Mouse (Mus musculus): ENCODE results near the gene Dazap1. TPM values are rescaled to one million over a fixed set of nuclear protein-coding genes. Genes with fewer than 3 reads are reported as not detected.
A peak's percentile ranks its signal among the peaks of the same experiment; 100 is the strongest.

Gene Dazap1
- total and polyA plus RNA-seq, 3 experiments = 159 to 236 TPM; not detected in 1

- TF ChIP-seq ZMIZ1 (IDR thresholded peaks at IDR 0.05; ENCODE audit: low read depth, low read length) (0 out of 2 replicates have a peak, but pooled peaks have one; percentile 31), USF2 (IDR thresholded peaks at IDR 0.05; ENCODE audit: borderline replicate concordance in 1 of 2, insufficient read depth in 1 of 2, low read depth in 1 of 2, low read length in 2 of 2) (no peak), POLR2AphosphoS5 (IDR thresholded peaks at IDR 0.05; ENCODE audit: borderline replicate concordance, low read depth, low read length) (no peak), MYC (IDR thresholded peaks at IDR 0.05; ENCODE audit: low read depth, low read length) (0 out of 2 replicates have a peak, but pooled peaks have one; percentile 19), MYB (IDR thresholded peaks at IDR 0.05; ENCODE audit: low read depth, low read length) (no peak), RAD21 (IDR thresholded peaks at IDR 0.05; ENCODE audit: low read depth, low read length) (no peak)
Measured at GRCm38 (mm10) chr10:80323261-80324119, 62.2 kb downstream of the Dazap1 start (continued).

- peaks cover 0 to 4% of the 10 kb centered on the region in 2 experiments; a peak in 2 of 4 replicates for H3K36me3 ChIP-seq (ENCODE audit: control insufficient read depth in 1 of 2, insufficient read depth in 2 of 2, low read length in 2 of 2)
- no peaks in the 10 kb centered on the region for H3K27me3 ChIP-seq (ENCODE audit: control insufficient read depth in 1 of 2, insufficient read depth in 2 of 2, low read length in 2 of 2)
- peak; percentile 74 for DNase-seq (ENCODE audit: low read depth, low spot score)
- H3K9ac ChIP-seq (ENCODE audit: control insufficient read depth, low read depth, low read length, poor library complexity, severe bottlenecking) = peak overlapping the region; percentile 54
- H3K4me3 ChIP-seq (ENCODE audit: control insufficient read depth in 1 of 2, insufficient read depth in 1 of 2, low read depth in 2 of 2, low read length in 2 of 2) = peak overlapping the region; percentile 89 to 90
- H3K9me3 ChIP-seq (replicated peaks; ENCODE audit: insufficient read depth, low read length) = no peaks in the 10 kb centered on the region
- H3K4me1 ChIP-seq (ENCODE audit: control insufficient read depth in 1 of 2, insufficient read depth in 2 of 2, low read length in 2 of 2) = peaks cover 0 to 21% of the 10 kb centered on the region in 2 experiments; a peak in 3 of 4 replicates
- no peak for TF ChIP-seq POLR2AphosphoS2 (IDR thresholded peaks at IDR 0.05; ENCODE audit: low read length)
- peak; percentile 75 for TF ChIP-seq MAFK (IDR thresholded peaks at IDR 0.05; ENCODE audit: borderline replicate concordance, low read depth, low read length)
- TF ChIP-seq SIN3A (IDR thresholded peaks at IDR 0.05; ENCODE audit: low read length) = no peak
- TF ChIP-seq MXI1 (IDR thresholded peaks at IDR 0.05; ENCODE audit: low read depth, low read length) = no peak
- TF ChIP-seq USF2 (IDR thresholded peaks at IDR 0.05; ENCODE audit: borderline replicate concordance in 1 of 2, insufficient read depth in 1 of 2, low read depth in 1 of 2, low read length in 2 of 2) = no peak
- TF ChIP-seq GABPA (IDR thresholded peaks at IDR 0.05; ENCODE audit: low read depth, low read length) = no peak
- TF ChIP-seq ZNF384 (IDR thresholded peaks at IDR 0.05; ENCODE audit: low read depth, low read length) = peak; percentile 84
- TF ChIP-seq USF1 (IDR thresholded peaks at IDR 0.05; ENCODE audit: low read depth, low read length) = no peak
- no peak for TF ChIP-seq KAT2A (conservative IDR thresholded peaks at IDR 0.05; ENCODE audit: low read depth, low read length)
- no peak for TF ChIP-seq CHD1 (IDR thresholded peaks at IDR 0.05; ENCODE audit: low read depth, low read length)
- no peak for TF ChIP-seq MYB (IDR thresholded peaks at IDR 0.05; ENCODE audit: low read depth, low read length)
- TF ChIP-seq MYC (IDR thresholded peaks at IDR 0.05; ENCODE audit: low read depth, low read length) = no peak; the same call in 1 of the 2 replicates
- TF ChIP-seq HCFC1 (IDR thresholded peaks at IDR 0.05; ENCODE audit: low read depth, low read length) = no peak
- TF ChIP-seq TBP (IDR thresholded peaks at IDR 0.05; ENCODE audit: low read depth, low read length) = peak; percentile 97
- TF ChIP-seq SMC3 (IDR thresholded peaks at IDR 0.05; ENCODE audit: low read depth, low read length) = no peak
- TF ChIP-seq CTCF (IDR thresholded peaks at IDR 0.05 in 2 of 3, conservative IDR thresholded peaks at IDR 0.05 in 1 of 3; ENCODE audit: control insufficient read depth in 1 of 3, insufficient read depth in 1 of 3, low read depth in 2 of 3, low read length in 3 of 3, poor library complexity in 1 of 3, severe bottlenecking in 1 of 3) = no peak
- TF ChIP-seq MEF2A (IDR thresholded peaks at IDR 0.05; ENCODE audit: extremely low read depth, insufficient replicate concordance, low read depth, low read length, poor library complexity, severe bottlenecking) = no peak
- TF ChIP-seq MAX (IDR thresholded peaks at IDR 0.05; ENCODE audit: low read length) = no peak
- no peak for TF ChIP-seq JUND (IDR thresholded peaks at IDR 0.05; ENCODE audit: low read depth, low read length)
- TF ChIP-seq BHLHE40 (IDR thresholded peaks at IDR 0.05; ENCODE audit: borderline replicate concordance, low read depth, low read length) = no peak; the same call in 1 of the 2 replicates
- peak; percentile 36; the same call in 1 of the 2 replicates for TF ChIP-seq MAZ (IDR thresholded peaks at IDR 0.05; ENCODE audit: low read depth, low read length)
- TF ChIP-seq ZC3H11A (IDR thresholded peaks at IDR 0.05; ENCODE audit: low read depth, low read length) = no peak
- TF ChIP-seq ZMIZ1 (IDR thresholded peaks at IDR 0.05; ENCODE audit: low read depth, low read length) = no peak
- TF ChIP-seq UBTF (IDR thresholded peaks at IDR 0.05; ENCODE audit: borderline replicate concordance, insufficient read depth, low read depth, low read length) = no peak
- no peak for TF ChIP-seq NRF1 (IDR thresholded peaks at IDR 0.05; ENCODE audit: insufficient read depth, low read depth, low read length, poor library complexity, severe bottlenecking)
- TF ChIP-seq RCOR1 (IDR thresholded peaks at IDR 0.05; ENCODE audit: low read depth, low read length) = no peak
- no peak for TF ChIP-seq E2F4 (IDR thresholded peaks at IDR 0.05; ENCODE audit: borderline replicate concordance, low read depth, low read length)
- peaks cover 28% of the 10 kb centered on the region for H3K79me2 ChIP-seq (ENCODE audit: control insufficient read depth, insufficient read depth, low read length, poor library complexity)
- H3K27ac ChIP-seq (ENCODE audit: control insufficient read depth, low read depth, low read length) = 0 out of 2 replicates have a peak overlapping the region, but pooled peaks have one; percentile 2
Measured at GRCm38 (mm10) chr10:80324120-80325037, 63.1 kb downstream of the Dazap1 start.

All from MEL (cell line).